Mouse (Mus musculus) 3134 (cell line): ENCODE results near the gene Lcn5.
"Not testable (repeated sequence)": the region's sequence is repeated elsewhere in the genome, so short reads cannot be mapped to it uniquely, and the experiment has no call there.

Experiments used
- DNase-seq: peaks from one replicate; pipeline ENCODE4 v3.0.0-alpha.2; 2011; ENCODE audit warnings: low spot score; ENCODE audit not compliant: insufficient read length; ENCODE audit errors: extremely low read depth

Lcn5 gene

DNA sequence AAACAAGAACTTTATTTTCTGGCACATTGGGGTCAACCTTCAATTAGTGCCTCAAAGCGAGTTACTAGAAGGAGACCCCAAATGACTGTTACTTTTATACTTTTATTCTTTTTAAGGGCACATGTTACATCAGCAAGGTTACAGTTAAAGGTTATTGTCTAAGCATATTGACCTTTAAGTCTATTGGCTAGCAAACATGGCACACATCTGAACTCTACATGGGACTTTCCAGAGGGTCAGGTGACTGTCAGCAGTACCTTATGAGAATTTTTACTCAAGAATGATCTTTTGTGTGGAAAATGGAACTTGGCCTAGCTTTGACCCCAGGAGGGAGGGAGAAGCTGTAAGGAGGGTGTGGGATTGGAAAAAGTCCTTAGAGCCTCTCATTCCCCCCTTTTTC lies 8.8 kb downstream of the Lcn5 start:
- no peak for DNase-seq

- DNase-seq, result no peak
Observed at GRCm38 (mm10) chr2:25676486-25676885, 18.7 kb downstream of the Lcn5 start, which contains the start of gene Lcn6. Lcn6 (plus strand) TSS chr2:25676786.

GRCm38 (mm10) chr2:25679559-25679958 lies 21.8 kb downstream of the Lcn5 start:
- DNase-seq, result no peak

- DNase-seq, result no peak
Observed at GRCm38 (mm10) chr2:25682426-25682825, 24.7 kb downstream of the Lcn5 start, which contains the start of gene Lcn10. Lcn10 (plus strand) TSS chr2:25682726.

GRCm38 (mm10) chr2:25686941-25687340 lies 29.2 kb downstream of the Lcn5 start:
- DNase-seq, result no peak

DNA sequence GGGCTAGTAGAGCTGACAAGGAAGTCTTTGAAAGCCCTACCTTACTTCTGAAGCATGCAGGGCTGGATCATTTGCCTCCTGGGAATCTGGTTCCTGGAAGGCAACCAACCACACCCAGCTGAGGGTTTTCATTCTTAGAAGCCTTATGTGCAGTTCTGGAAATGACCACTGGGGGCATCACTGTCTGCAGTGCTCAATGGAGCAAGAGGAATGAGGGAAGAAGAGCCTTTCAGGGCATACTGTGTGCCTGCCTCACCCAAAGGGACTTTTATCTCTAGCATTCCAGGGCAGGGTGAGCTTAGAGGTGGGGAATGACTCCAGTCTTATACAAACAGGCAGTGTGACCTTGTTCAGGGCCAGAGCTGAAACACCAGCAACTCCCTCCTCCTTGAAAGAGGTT lies 36.9 kb downstream of the Lcn5 start:
- peak; percentile 44 for DNase-seq

DNA sequence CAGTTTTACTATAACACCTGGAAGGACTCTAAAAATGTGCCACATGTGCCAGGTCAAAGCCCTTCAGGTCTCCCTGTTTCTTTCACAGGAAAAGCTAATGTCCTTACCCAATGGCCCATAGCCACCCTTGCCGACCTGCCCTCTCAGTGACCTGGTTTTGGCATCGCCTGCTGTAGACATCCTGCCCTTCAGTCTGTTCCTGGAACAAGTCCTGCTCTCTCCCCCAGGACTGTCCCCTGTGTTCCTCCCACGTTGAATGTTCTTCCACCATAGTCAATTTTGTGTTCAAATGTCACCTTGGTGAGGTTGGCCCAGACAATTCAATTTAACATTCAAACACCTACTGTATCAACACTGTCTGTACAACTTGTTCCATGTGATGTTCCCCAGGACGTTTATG lies 39.2 kb downstream of the Lcn5 start:
- DNase-seq, result no peak

DNA sequence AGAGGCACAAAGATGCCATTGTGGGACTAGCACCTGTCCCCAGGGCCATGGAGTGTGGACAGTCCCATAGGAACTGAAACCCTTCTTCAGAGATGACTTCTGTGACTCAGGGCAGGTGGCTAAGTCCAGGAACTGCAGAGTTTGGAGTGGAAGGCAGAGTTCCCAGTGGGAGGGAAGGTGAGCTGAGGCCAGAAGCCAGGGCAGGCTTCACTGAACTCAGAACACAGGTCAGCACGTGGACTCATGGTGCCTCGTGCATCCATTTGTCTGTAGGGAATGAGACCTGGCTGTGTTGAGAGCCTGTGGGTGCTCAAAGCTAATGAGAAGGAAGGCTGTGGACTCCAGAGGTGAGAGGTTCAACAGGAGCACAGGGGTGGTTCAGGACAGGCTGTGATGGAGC lies 40.9 kb downstream of the Lcn5 start:
- DNase-seq, result no peak

DNA sequence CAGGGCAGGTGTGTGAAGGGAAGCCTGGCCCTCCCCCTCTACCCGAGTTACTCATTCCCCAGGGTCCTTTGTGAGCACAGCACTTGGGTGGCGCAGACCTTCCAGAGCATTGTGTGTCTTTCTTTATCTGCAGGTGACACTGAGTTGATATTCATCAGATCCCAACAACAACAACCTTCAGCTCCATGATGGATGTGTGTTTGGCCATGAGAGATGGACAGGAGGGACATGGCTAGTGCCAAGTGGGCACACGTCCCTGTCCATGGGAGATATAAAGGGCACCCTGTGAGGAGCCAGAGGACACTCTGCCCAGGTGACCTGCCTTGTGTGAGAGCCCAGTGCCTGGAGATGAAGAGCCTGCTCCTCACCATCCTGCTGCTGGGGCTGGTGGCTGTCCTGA lies 42.0 kb downstream of the Lcn5 start, which contains the start of gene Obp2a:
Obp2a (plus strand) TSS at position 301 of the 400 bp plus-strand sequence.
- DNase-seq, result not testable (repeated sequence)

- no peak for DNase-seq
Observed at GRCm38 (mm10) chr2:25701001-25701400, 43.2 kb downstream of the Lcn5 start.

GRCm38 (mm10) chr2:25703706-25704105 lies 46.0 kb downstream of the Lcn5 start:
- no peak for DNase-seq

- peak; percentile 76 for DNase-seq
Observed at GRCm38 (mm10) chr2:25706643-25707481, 49.1 kb downstream of the Lcn5 start, which contains the start of gene Bmyc. Bmyc (plus strand) TSS chr2:25706739.

- DNase-seq, result no peak
Observed at GRCm38 (mm10) chr2:25708121-25708520, 50.4 kb downstream of the Lcn5 start.

DNA sequence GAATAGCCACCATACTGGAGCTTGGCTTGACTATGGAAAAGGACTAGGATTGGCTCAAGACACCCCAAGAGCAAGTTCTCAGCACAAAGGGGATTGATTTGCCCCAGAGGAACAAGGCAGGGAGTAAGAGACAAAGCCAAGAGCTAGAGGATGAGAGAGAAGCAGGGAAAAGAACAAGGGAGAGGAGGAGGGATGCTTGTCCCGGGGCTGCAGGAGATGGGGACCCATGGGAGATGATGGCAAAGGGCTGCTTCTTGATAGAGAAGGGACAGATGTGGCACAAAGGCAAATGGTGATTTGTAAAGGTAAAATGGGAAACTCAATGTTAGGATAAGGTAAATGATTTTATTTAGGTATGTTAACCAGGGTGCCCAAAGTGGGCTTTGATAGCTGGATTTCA lies 51.3 kb downstream of the Lcn5 start:
- not testable (repeated sequence) for DNase-seq

- DNase-seq, result not testable (repeated sequence)
Observed at GRCm38 (mm10) chr2:25709791-25710190, 52.0 kb downstream of the Lcn5 start.
